Mouse (Mus musculus): ENCODE measurements around the gene Zfp992. TPM values are rescaled to one million over a fixed set of nuclear protein-coding genes. Genes with fewer than 3 reads are reported as not detected.
"Not testable (repeated sequence)": the region's sequence is repeated elsewhere in the genome, so short reads cannot be mapped to it uniquely, and the experiment has no call there.

Zfp992 gene
- polyA plus RNA-seq, 1 experiment from 2014 or later = 4.4 TPM

GRCm38 (mm10) chr4:146482546-146482945, 33.7 kb downstream of the Zfp992 start:
- WGBS = 89% methylated on average over 10 of the region's 10 CpGs
- H3K27me3 ChIP-seq (replicated peaks; ENCODE audit: control insufficient read depth, insufficient read depth, low read length); DNase-seq (ENCODE audit: low spot score); H3K9ac ChIP-seq (ENCODE audit: low read length); H3K4me1 ChIP-seq (replicated peaks; ENCODE audit: control insufficient read depth, insufficient read depth, low read length); H3K4me3 ChIP-seq (ENCODE audit: low read depth, low read length); H3K4me2 ChIP-seq (ENCODE audit: low read length); H3K27ac ChIP-seq (ENCODE audit: low read depth); H3K36me3 ChIP-seq (ENCODE audit: control insufficient read depth, insufficient read depth, low read length): not testable (repeated sequence)
- H3K9me3 ChIP-seq (ENCODE audit: control insufficient read depth, low read length) = peaks cover 55% of the 10 kb centered on the region
- peak; percentile 45; the same call in 1 of the 2 replicates for ATAC-seq (replicated peaks; ENCODE audit: low FRiP score, low TSS enrichment, low read depth)

GRCm38 (mm10) chr4:146483571-146484280, 34.9 kb downstream of the Zfp992 start:
- not testable (repeated sequence) for H3K4me1 ChIP-seq (replicated peaks; ENCODE audit: control insufficient read depth, insufficient read depth, low read length); H3K27ac ChIP-seq (ENCODE audit: low read depth); H3K4me2 ChIP-seq (ENCODE audit: low read length); H3K9ac ChIP-seq (ENCODE audit: low read length); H3K4me3 ChIP-seq (ENCODE audit: low read depth, low read length); H3K36me3 ChIP-seq (ENCODE audit: control insufficient read depth, insufficient read depth, low read length); H3K27me3 ChIP-seq (replicated peaks; ENCODE audit: control insufficient read depth, insufficient read depth, low read length)
- WGBS = 73% methylated on average over 13 of the region's 13 CpGs
- peaks cover 48% of the 10 kb centered on the region for H3K9me3 ChIP-seq (ENCODE audit: control insufficient read depth, low read length)
- DNase-seq (ENCODE audit: low spot score) = peak; percentile 62
- peak; percentile 51; the same call in 1 of the 2 replicates for ATAC-seq (replicated peaks; ENCODE audit: low FRiP score, low TSS enrichment, low read depth)

- ATAC-seq (replicated peaks; ENCODE audit: low FRiP score, low TSS enrichment, low read depth) = not testable (repeated sequence)
- peaks cover 42% of the 10 kb centered on the region for H3K9me3 ChIP-seq (ENCODE audit: control insufficient read depth, low read length)
- DNase-seq (ENCODE audit: low spot score) = peak; percentile 49
Observed at GRCm38 (mm10) chr4:146484676-146485075, 35.9 kb downstream of the Zfp992 start.

GRCm38 (mm10) chr4:146485183-146485939, 36.5 kb downstream of the Zfp992 start:
- H3K27ac ChIP-seq (ENCODE audit: low read depth); H3K27me3 ChIP-seq (replicated peaks; ENCODE audit: control insufficient read depth, insufficient read depth, low read length); H3K9ac ChIP-seq (ENCODE audit: low read length); H3K36me3 ChIP-seq (ENCODE audit: control insufficient read depth, insufficient read depth, low read length); H3K4me2 ChIP-seq (ENCODE audit: low read length); DNase-seq (ENCODE audit: low spot score); H3K4me3 ChIP-seq (ENCODE audit: low read depth, low read length); H3K4me1 ChIP-seq (replicated peaks; ENCODE audit: control insufficient read depth, insufficient read depth, low read length); ATAC-seq (replicated peaks; ENCODE audit: low FRiP score, low TSS enrichment, low read depth): not testable (repeated sequence)
- H3K9me3 ChIP-seq (ENCODE audit: control insufficient read depth, low read length) = peaks cover 41% of the 10 kb centered on the region
- WGBS = 72% methylated on average over 6 of the region's 6 CpGs

More at GRCm38 (mm10) chr4:146484676-146485075, 35.9 kb downstream of the Zfp992 start:
- H3K9ac ChIP-seq (ENCODE audit: low read length); H3K4me2 ChIP-seq (ENCODE audit: low read length); H3K36me3 ChIP-seq (ENCODE audit: control insufficient read depth, insufficient read depth, low read length); H3K4me1 ChIP-seq (replicated peaks; ENCODE audit: control insufficient read depth, insufficient read depth, low read length); H3K27me3 ChIP-seq (replicated peaks; ENCODE audit: control insufficient read depth, insufficient read depth, low read length); H3K4me3 ChIP-seq (ENCODE audit: low read depth, low read length); H3K27ac ChIP-seq (ENCODE audit: low read depth): not testable (repeated sequence)

GRCm38 (mm10) chr4:146486753-146487152, 37.9 kb downstream of the Zfp992 start:
- H3K27ac ChIP-seq (ENCODE audit: low read depth); DNase-seq (ENCODE audit: low spot score); H3K4me1 ChIP-seq (replicated peaks; ENCODE audit: control insufficient read depth, insufficient read depth, low read length); H3K36me3 ChIP-seq (ENCODE audit: control insufficient read depth, insufficient read depth, low read length); ATAC-seq (replicated peaks; ENCODE audit: low FRiP score, low TSS enrichment, low read depth); H3K4me3 ChIP-seq (ENCODE audit: low read depth, low read length); H3K9ac ChIP-seq (ENCODE audit: low read length); H3K4me2 ChIP-seq (ENCODE audit: low read length); H3K27me3 ChIP-seq (replicated peaks; ENCODE audit: control insufficient read depth, insufficient read depth, low read length): not testable (repeated sequence)
- H3K9me3 ChIP-seq (ENCODE audit: control insufficient read depth, low read length) = peaks cover 38% of the 10 kb centered on the region
- WGBS = 77% methylated on average over 1 of the region's 1 CpGs

GRCm38 (mm10) chr4:146489196-146489595, 40.4 kb downstream of the Zfp992 start:
- not testable (repeated sequence) for DNase-seq (ENCODE audit: low spot score); ATAC-seq (replicated peaks; ENCODE audit: low FRiP score, low TSS enrichment, low read depth); H3K4me1 ChIP-seq (replicated peaks; ENCODE audit: control insufficient read depth, insufficient read depth, low read length); H3K27me3 ChIP-seq (replicated peaks; ENCODE audit: control insufficient read depth, insufficient read depth, low read length); H3K4me3 ChIP-seq (ENCODE audit: low read depth, low read length); H3K4me2 ChIP-seq (ENCODE audit: low read length); H3K27ac ChIP-seq (ENCODE audit: low read depth); H3K36me3 ChIP-seq (ENCODE audit: control insufficient read depth, insufficient read depth, low read length); H3K9ac ChIP-seq (ENCODE audit: low read length)
- 76% methylated on average over 4 of the region's 4 CpGs for WGBS
- H3K9me3 ChIP-seq (ENCODE audit: control insufficient read depth, low read length) = peaks cover 44% of the 10 kb centered on the region

- WGBS = 83% methylated on average over 1 of the region's 1 CpGs
- not testable (repeated sequence) for H3K4me2 ChIP-seq (ENCODE audit: low read length); H3K9ac ChIP-seq (ENCODE audit: low read length); H3K27ac ChIP-seq (ENCODE audit: low read depth); H3K4me3 ChIP-seq (ENCODE audit: low read depth, low read length); H3K4me1 ChIP-seq (replicated peaks; ENCODE audit: control insufficient read depth, insufficient read depth, low read length); H3K36me3 ChIP-seq (ENCODE audit: control insufficient read depth, insufficient read depth, low read length); H3K27me3 ChIP-seq (replicated peaks; ENCODE audit: control insufficient read depth, insufficient read depth, low read length); DNase-seq (ENCODE audit: low spot score)
- 0 out of 2 replicates have a peak, but pooled peaks have one; percentile 30 for ATAC-seq (replicated peaks; ENCODE audit: low FRiP score, low TSS enrichment, low read depth)
- H3K9me3 ChIP-seq (ENCODE audit: control insufficient read depth, low read length) = peaks cover 41% of the 10 kb centered on the region
Observed at GRCm38 (mm10) chr4:146491993-146492392, 43.2 kb downstream of the Zfp992 start.

GRCm38 (mm10) chr4:146492439-146492838, 43.6 kb downstream of the Zfp992 start:
- H3K9me3 ChIP-seq (ENCODE audit: control insufficient read depth, low read length) = peaks cover 40% of the 10 kb centered on the region
- H3K9ac ChIP-seq (ENCODE audit: low read length) = no peak overlapping the region
- H3K27me3 ChIP-seq (replicated peaks; ENCODE audit: control insufficient read depth, insufficient read depth, low read length) = no peaks in the 10 kb centered on the region
- H3K4me1 ChIP-seq (replicated peaks; ENCODE audit: control insufficient read depth, insufficient read depth, low read length) = no peaks in the 10 kb centered on the region
- H3K4me3 ChIP-seq (ENCODE audit: low read depth, low read length) = no peak overlapping the region
- H3K27ac ChIP-seq (ENCODE audit: low read depth) = no peak overlapping the region
- no peak for DNase-seq (ENCODE audit: low spot score)
- ATAC-seq (replicated peaks; ENCODE audit: low FRiP score, low TSS enrichment, low read depth) = no peak
- no peaks in the 10 kb centered on the region for H3K36me3 ChIP-seq (ENCODE audit: control insufficient read depth, insufficient read depth, low read length)
- no peak overlapping the region for H3K4me2 ChIP-seq (ENCODE audit: low read length)
